Mouse (Mus musculus) embryonic facial prominence, embryonic 10.5 days (tissue): ENCODE results near the gene Syndig1. TPM values are rescaled to one million over a fixed set of nuclear protein-coding genes. Genes with fewer than 3 reads are reported as not detected.
A peak's percentile ranks its signal among the peaks of the same experiment; 100 is the strongest.

Source experiments
- DNase-seq: peaks from one replicate; pipeline ENCODE4 v3.0.0-alpha.2; 2017; ENCODE audit warnings: low spot score
- H3K27ac ChIP-seq: fragments of 300-500 bp; sonication (generic); replicated peaks from 2 replicates; pipeline ENCODE4 v1.5.1; 2016; ENCODE audit warnings: mild to moderate bottlenecking
- H3K27me3 ChIP-seq: fragments of 300-500 bp; sonication (generic); replicated peaks from 2 replicates; pipeline ENCODE4 v1.6.1; 2016; ENCODE audit warnings: low read depth, mild to moderate bottlenecking; ENCODE audit not compliant: poor library complexity, severe bottlenecking
- H3K36me3 ChIP-seq: fragments of 300-500 bp; sonication (generic); replicated peaks from 2 replicates; pipeline ENCODE4 v1.6.1; 2016; ENCODE audit warnings: mild to moderate bottlenecking, moderate library complexity
- H3K4me1 ChIP-seq: fragments of 300-500 bp; sonication (generic); 2 replicates; pipeline ENCODE4 v1.6.1; 2016
- H3K4me3 ChIP-seq: fragments of 300-500 bp; sonication (generic); 2 replicates; pipeline ENCODE4 v1.5.1; 2016; ENCODE audit warnings: mild to moderate bottlenecking, moderate library complexity
- H3K9me3 ChIP-seq: fragments of 300-500 bp; sonication (generic); 2 replicates; pipeline ENCODE4 v1.6.1; 2016; ENCODE audit warnings: mild to moderate bottlenecking
- WGBS: fragments of 180-500 bp; shearing (Covaris S2); methylation state at CpG from one replicate; pipeline ENCODE4 v1.1.7; 2016; 5-methylcytosine and 5-hydroxymethylcytosine counted together
- polyA plus RNA-seq: library from polyadenylated mRNA; unstranded; fragments of >200 nt; fragmentation: Nextera tagmentation; extraction: Ambion mirVana; gene quantifications from 2 replicates; pipeline ENCODE4 v1.2.1, GENCODE M21; 2016

Gene Syndig1
- 0.93 and 2.4 TPM in 2 replicates for polyA plus RNA-seq

DNA sequence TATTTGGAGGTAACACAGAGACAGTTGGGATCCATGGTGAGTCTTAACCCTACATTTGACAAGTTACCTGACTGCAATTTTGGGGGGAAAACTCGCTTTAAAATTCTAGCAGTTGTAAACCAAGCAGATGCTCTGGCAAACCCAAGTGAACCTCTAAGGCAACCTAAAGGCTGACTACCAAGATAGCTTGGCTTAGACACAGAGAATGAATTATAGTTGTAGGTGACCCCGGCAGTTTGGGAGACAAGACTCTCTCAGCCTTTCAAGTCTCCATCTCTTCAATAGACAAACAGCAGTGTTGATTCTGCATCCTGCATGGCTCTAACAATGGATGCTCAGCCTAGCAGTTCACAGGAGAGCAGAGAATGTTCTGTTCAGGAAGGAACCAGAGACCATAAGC is at the start of gene Syndig1:
Gene Syndig1 (plus strand): TSS at position 301 of the 400 bp plus-strand sequence.
- Histone ChIP-seq H3K9me3 (no peaks in the 10 kb centered on the region), H3K4me1 (peaks cover 25% of the 10 kb centered on the region), H3K36me3 (no peaks in the 10 kb centered on the region), H3K27ac (no peak within 1 kb of the TSS), H3K4me3 (peak within 1 kb of the TSS; percentile 72), H3K27me3 (peaks cover 61% of the 10 kb centered on the region)
- DNase-seq, result no peak
- 85% methylated on average over 2 of the region's 2 CpGs for WGBS

DNA sequence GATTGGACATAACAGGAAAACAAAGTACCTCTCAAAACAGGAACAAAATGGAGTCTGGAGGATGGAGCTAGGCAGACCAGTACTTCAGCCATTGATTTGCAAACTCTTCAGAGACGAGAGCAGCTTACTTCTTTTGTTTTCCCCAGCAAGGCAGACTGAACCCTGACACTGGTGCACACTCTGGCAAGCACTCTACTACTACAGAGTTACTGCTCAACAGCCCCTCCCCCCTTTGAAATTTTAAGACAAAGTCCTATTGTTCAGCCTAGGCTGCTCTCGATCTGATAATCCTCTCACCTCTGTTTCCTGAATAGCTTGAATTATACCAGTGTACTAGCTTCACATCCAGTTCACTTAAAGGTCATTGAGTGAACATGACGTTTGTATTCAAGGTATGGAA is 30.4 kb upstream of the Syndig1 start:
- WGBS, result 5% methylated on average over 3 of the region's 3 CpGs
- DNase-seq, result peak; percentile 9

DNA sequence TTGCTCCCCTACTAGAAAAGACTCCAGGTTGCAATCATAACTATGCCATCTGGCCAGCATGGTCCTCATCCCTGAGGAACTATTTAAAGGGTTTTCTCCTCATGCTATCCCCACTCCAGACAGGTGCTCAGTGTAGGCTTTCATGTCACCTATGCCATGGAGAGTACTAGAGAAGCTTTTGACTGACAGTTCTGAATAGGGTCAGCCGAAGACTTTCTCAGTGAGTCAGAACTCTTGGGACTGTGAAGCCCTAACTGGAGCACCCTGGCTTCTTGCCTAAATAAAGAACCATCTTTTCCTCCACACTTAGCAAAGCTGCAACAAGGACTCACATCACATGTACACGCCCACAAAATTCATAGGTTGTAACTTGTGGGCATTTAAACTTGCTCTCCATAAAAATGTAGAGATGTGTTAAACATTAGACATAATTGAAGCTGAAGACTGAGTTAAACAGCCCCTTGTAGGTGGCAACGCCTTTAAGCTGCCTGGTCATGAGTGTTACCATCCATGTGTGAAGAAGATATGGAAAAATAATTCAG is 24.3 kb upstream of the Syndig1 start:
- 83% methylated on average over 3 of the region's 3 CpGs for WGBS
- H3K27ac ChIP-seq, result no peak overlapping the region
- no peaks in the 10 kb centered on the region for H3K27me3 ChIP-seq
- H3K9me3 ChIP-seq, result no peaks in the 10 kb centered on the region
- no peaks in the 10 kb centered on the region for H3K36me3 ChIP-seq
- no peak for DNase-seq
- no peaks in the 10 kb centered on the region for H3K4me1 ChIP-seq
- no peak overlapping the region for H3K4me3 ChIP-seq

More for the DNA sequence above, 30.4 kb upstream of the Syndig1 start:
- no peaks in the 10 kb centered on the region for H3K36me3 ChIP-seq
- H3K27me3 ChIP-seq, result no peaks in the 10 kb centered on the region
- H3K4me1 ChIP-seq, result peaks cover 6% of the 10 kb centered on the region; the same call in 1 of the 2 replicates
- no peak overlapping the region for H3K27ac ChIP-seq
- H3K9me3 ChIP-seq, result no peaks in the 10 kb centered on the region
- no peak overlapping the region for H3K4me3 ChIP-seq

DNA sequence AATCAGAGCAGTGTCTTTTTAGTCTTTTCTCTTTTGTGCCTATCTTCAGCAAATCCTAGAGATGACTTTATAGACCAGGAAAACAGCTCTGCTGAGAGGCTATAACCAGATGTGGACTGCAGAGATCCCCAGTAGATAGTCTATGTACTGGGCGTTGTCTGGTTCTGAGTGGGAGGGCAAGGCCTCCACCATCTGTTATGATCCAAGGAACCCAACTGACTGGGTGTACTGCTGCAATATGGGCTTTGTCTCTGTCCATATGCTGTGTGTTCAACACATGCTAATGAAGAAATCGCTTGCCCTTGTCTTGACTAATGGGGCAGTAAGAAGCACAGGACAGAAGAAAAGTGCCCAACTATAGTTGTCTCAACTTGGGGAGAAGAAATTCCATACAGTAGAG is 23.8 kb upstream of the Syndig1 start:
- no peaks in the 10 kb centered on the region for H3K4me1 ChIP-seq
- 87% methylated on average over 2 of the region's 2 CpGs for WGBS
- H3K27me3 ChIP-seq, result no peaks in the 10 kb centered on the region
- no peak overlapping the region for H3K4me3 ChIP-seq
- no peak overlapping the region for H3K27ac ChIP-seq
- H3K9me3 ChIP-seq, result no peaks in the 10 kb centered on the region
- no peaks in the 10 kb centered on the region for H3K36me3 ChIP-seq
- no peak for DNase-seq

DNA sequence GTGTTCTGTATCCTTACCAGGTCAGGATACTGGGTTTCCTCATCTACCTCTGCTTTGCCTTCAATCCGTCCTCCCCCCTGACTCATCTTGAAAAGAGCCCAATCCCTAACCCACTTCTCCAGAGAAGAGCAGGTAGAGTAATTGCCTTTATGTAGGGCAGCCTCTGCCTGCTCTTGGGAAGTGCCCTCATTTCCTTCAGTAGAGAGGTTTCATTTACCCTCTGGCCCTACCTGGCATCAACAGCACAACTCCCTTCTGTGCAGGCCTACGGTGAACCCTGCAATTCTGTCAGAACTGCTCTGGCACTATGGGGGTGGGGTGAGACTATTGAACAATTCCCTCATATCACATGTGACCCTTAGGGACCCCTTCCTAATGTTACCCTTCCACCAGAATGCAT is 16.1 kb upstream of the Syndig1 start:
- WGBS, result 86% methylated on average over 2 of the region's 2 CpGs
- Histone ChIP-seq H3K9me3 (no peaks in the 10 kb centered on the region), H3K27ac (no peak overlapping the region), H3K27me3 (no peaks in the 10 kb centered on the region), H3K4me3 (no peak overlapping the region), H3K36me3 (no peaks in the 10 kb centered on the region), H3K4me1 (no peaks in the 10 kb centered on the region)
- DNase-seq, result no peak

DNA sequence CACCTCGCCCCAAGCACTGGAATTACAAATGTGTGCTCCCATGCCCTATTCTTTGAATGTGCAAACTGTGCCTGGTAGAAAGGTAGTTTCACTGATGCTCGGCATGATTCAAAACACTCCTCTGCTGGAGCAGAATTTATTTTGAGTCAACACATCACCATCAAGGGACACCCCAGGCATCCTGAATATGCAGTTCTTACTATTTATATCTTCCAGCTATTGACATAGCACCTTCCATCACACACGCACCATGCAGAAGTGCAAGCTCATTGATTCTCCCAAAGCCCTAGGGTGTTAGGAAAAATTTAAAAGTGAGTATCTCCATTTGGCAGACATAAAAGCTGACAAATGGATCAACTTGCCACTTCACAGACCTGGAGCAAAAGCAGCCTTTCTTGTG is 10.6 kb upstream of the Syndig1 start:
- H3K36me3 ChIP-seq, result no peaks in the 10 kb centered on the region
- no peaks in the 10 kb centered on the region for H3K4me1 ChIP-seq
- 83% methylated on average over 3 of the region's 3 CpGs for WGBS
- H3K27ac ChIP-seq, result no peak overlapping the region
- H3K27me3 ChIP-seq, result no peaks in the 10 kb centered on the region
- no peaks in the 10 kb centered on the region for H3K9me3 ChIP-seq
- H3K4me3 ChIP-seq, result no peak overlapping the region
- DNase-seq, result no peak

- Histone ChIP-seq H3K9me3 (no peaks in the 10 kb centered on the region), H3K27ac (no peak overlapping the region), H3K36me3 (no peaks in the 10 kb centered on the region), H3K4me1 (no peaks in the 10 kb centered on the region), H3K4me3 (no peak overlapping the region), H3K27me3 (no peaks in the 10 kb centered on the region)
- 87% methylated on average over 3 of the region's 3 CpGs for WGBS
- DNase-seq, result no peak
These were observed 9.3 kb upstream of the Syndig1 start for GRCm38 (mm10) chr2:149819751-149820150.

DNA sequence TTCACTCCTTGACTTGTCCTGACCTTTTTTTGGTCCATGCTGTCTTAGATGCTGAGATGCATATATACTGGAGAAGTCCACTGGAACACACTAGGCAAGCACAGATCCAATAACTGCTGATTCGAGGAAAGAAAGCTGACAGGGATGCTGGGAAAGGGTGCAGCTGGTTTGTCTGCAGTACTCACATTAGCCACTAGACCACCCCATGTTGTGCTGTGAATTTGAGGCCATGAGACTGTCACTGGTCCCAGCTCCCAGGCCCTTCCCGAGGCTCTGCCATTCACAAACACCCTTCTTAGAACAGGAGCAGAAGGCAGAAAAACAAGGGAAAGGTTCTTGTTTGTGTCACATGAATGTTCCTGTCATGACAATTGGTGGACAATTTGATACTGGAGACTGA is 8.8 kb upstream of the Syndig1 start:
- no peak overlapping the region for H3K27ac ChIP-seq

DNA sequence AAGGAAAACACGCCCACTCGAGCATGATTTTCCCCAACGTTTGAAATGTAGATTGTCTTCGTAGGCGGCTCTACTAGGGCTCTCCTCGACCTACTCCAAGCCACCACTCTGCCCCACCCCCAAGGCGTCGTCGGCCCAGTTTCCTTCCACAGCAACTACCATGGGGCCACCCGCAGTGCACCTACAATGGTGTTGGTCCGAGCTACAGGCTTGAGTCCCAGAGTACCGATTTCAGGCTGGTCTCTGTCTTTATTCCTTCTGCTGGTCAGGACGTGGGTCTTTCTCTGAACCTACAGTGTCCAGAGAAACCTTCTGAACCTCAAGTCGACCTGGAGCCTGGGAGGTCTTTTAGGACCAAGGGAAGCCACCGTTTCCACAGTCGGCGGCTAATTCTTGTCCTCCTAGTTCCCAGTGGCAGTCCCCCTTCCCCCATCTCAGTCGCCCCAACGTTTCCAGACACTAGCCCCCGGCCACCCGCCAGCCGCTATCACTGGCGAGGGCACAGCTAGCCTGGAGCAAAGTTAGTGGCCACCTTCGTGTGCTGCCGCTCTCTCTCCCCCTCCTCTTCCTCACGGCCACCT is 1.0 kb downstream of the Syndig1 start:
- under 1% methylated on average over 26 of the region's 26 CpGs for WGBS
- Histone ChIP-seq H3K27ac (peak overlapping the region; percentile 76; the same call in 1 of the 2 replicates), H3K4me3 (peak overlapping the region; percentile 72), H3K27me3 (peaks cover 65% of the 10 kb centered on the region), H3K4me1 (peaks cover 25% of the 10 kb centered on the region), H3K36me3 (no peaks in the 10 kb centered on the region), H3K9me3 (no peaks in the 10 kb centered on the region)
- no peak for DNase-seq

More for the DNA sequence above, 8.8 kb upstream of the Syndig1 start:
- Histone ChIP-seq H3K4me3 (no peak overlapping the region), H3K4me1 (no peaks in the 10 kb centered on the region), H3K36me3 (no peaks in the 10 kb centered on the region), H3K9me3 (no peaks in the 10 kb centered on the region), H3K27me3 (no peaks in the 10 kb centered on the region)
- WGBS, result 46% methylated on average over 2 of the region's 2 CpGs
- DNase-seq, result no peak

DNA sequence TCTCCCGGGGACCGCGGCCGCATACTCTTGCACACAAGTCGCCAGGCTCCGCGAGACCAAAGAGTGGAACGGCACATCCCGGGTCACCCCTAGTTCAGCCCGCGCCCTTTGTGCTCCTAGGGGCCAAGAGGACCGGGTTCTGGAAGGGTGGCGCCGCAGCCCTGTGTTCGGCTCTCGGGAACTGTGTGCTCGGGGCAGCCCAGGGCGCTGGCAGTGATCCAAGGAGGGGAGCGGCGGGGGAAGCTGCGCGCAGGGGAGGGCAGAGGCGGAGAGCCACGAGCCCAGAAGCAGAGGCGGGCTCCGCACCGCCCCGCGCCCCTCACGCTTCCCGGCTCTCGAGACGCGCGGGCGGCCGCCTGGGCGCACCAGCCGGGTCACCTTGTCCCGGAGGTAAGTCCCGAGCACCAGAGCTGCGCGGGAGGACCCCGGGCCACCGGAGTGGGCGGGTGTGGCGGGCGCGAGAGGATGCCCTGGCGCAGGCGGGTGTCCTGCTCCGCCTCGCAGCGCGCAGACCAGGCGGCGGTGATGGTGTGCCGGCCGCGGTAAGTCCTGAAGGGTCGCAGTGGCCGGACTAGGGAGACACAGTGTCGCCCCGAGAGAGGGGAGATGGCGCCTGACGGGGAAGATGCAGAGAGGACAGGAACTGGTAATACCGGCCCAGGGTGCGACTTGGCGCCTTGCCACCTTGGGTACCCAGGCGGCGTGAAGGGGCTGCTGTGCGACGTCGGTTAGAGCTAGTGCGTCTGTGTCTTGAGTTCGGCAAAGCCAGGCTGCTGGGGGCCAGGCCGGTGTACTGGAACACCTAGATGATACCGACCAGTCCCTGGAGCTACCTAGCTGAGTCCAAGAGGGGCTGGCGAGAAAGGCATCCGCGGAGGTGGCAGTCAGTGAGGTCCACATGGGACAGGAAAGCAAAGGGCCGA is 1.8 kb downstream of the Syndig1 start, which contains the start of gene C530025M09Rik:
Gene C530025M09Rik (minus strand): TSS at position 678 of the 923 bp plus-strand sequence.
- peak within 1 kb of the TSS; percentile 76 for H3K27ac ChIP-seq
- no peaks in the 10 kb centered on the region for H3K9me3 ChIP-seq
- peak; percentile 75 for DNase-seq
- under 1% methylated on average over 82 of the region's 82 CpGs for WGBS
- peaks cover 25% of the 10 kb centered on the region for H3K4me1 ChIP-seq
- H3K27me3 ChIP-seq, result peaks cover 65% of the 10 kb centered on the region
- no peaks in the 10 kb centered on the region for H3K36me3 ChIP-seq
- H3K4me3 ChIP-seq, result peak within 1 kb of the TSS; percentile 72

DNA sequence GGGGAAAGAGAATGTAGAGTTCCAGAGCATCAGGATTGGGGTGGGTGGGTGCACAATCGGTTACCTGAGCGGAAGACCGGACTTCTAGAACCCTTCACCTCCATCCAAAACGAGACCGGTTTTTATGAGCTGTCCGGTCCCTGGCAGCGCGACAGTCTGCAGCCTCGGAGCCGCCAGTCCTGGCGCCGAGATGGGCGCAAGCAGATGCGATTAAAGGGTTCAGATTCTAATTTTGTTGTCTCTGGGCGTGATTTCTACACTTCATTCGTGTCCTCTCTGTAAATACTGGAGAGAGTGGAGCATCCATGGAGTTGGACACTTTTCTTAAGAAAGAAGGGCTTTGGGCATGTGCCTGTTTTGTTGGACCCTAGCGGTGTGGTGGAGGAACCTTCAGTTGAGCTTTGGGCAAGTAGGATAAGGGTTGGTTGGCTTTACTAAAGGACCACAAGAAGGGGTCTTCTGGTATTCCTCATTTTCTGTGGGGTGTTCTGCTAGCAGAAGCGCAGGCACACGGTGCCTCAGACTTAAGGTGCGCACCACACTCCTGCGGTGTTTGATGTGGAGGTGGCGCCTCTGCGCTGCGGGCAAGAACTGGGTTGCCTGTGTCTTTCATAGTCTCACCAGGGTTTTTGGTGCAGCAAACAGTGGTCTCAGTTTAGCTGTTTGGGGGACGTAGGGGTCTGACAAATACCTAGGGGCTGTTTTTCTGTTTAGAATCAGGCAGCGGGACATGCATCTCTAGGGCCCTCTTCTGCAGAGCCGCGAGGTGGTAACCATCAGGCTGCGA is 2.6 kb downstream of the Syndig1 start:
- Histone ChIP-seq H3K36me3 (no peaks in the 10 kb centered on the region), H3K4me3 (peak overlapping the region; percentile 72), H3K4me1 (peaks cover 25% of the 10 kb centered on the region), H3K27ac (no peak overlapping the region; the same call in 1 of the 2 replicates), H3K27me3 (peaks cover 59% of the 10 kb centered on the region), H3K9me3 (no peaks in the 10 kb centered on the region)
- peak; percentile 47 for DNase-seq
- WGBS, result 2% methylated on average over 29 of the region's 29 CpGs

- Histone ChIP-seq H3K4me3 (peak overlapping the region; percentile 72; the same call in 1 of the 2 replicates), H3K4me1 (peaks cover 25% of the 10 kb centered on the region), H3K9me3 (no peaks in the 10 kb centered on the region), H3K36me3 (no peaks in the 10 kb centered on the region), H3K27ac (no peak overlapping the region), H3K27me3 (peaks cover 59% of the 10 kb centered on the region)
- no peak for DNase-seq
- 5% methylated on average over 5 of the region's 5 CpGs for WGBS
These were observed 3.3 kb downstream of the Syndig1 start for GRCm38 (mm10) chr2:149832301-149832700.
